Mouse (Mus musculus) frontal cortex, postnatal 25 days (tissue): ENCODE results near the gene Stxbp5l.
"Not testable (repeated sequence)": the region's sequence is repeated elsewhere in the genome, so short reads cannot be mapped to it uniquely, and the experiment has no call there.

Experiments
- DNase-seq, 2 experiments: peaks; one replicate each; pipeline ENCODE4 v3.0.0; 2022; ENCODE audit warnings: low spot score in 2 of 2

Gene Stxbp5l

GRCm38 (mm10) chr16:37384821-37385344 lies at the start of gene Stxbp5l:
Gene Stxbp5l, minus strand, starts transcription at chr16:37384962.
- DNase-seq: peak; percentile 85 to 89

GRCm38 (mm10) chr16:37433418-37434204 lies 48.8 kb upstream of the Stxbp5l start:
- no peak for DNase-seq

- no peak for DNase-seq
Observed at GRCm38 (mm10) chr16:37425434-37425833, 40.7 kb upstream of the Stxbp5l start.

- no peak for DNase-seq
Observed at GRCm38 (mm10) chr16:37422874-37423273, 38.1 kb upstream of the Stxbp5l start.

- no peak for DNase-seq
Observed at GRCm38 (mm10) chr16:37421851-37422250, 37.1 kb upstream of the Stxbp5l start.

GRCm38 (mm10) chr16:37420512-37420911 lies 35.8 kb upstream of the Stxbp5l start:
- DNase-seq: no peak

GRCm38 (mm10) chr16:37405536-37405935 lies 20.8 kb upstream of the Stxbp5l start:
- DNase-seq: no peak

GRCm38 (mm10) chr16:37404922-37405321 lies 20.2 kb upstream of the Stxbp5l start:
- no peak for DNase-seq

GRCm38 (mm10) chr16:37389964-37390363 lies 5.2 kb upstream of the Stxbp5l start:
- no peak for DNase-seq

GRCm38 (mm10) chr16:37389201-37389905 lies 4.6 kb upstream of the Stxbp5l start:
- DNase-seq: no peak

GRCm38 (mm10) chr16:37384369-37384768 lies 393 bp downstream of the Stxbp5l start:
- DNase-seq: peak; percentile 37 to 42

- no peak for DNase-seq
Observed at GRCm38 (mm10) chr16:37383426-37383825, 1.3 kb downstream of the Stxbp5l start.

GRCm38 (mm10) chr16:37372716-37373115 lies 12.0 kb downstream of the Stxbp5l start:
- DNase-seq: no peak

GRCm38 (mm10) chr16:37367426-37367825 lies 17.3 kb downstream of the Stxbp5l start:
- DNase-seq: no peak

- DNase-seq: no peak
Observed at GRCm38 (mm10) chr16:37363958-37364357, 20.8 kb downstream of the Stxbp5l start.

- DNase-seq: no peak
Observed at GRCm38 (mm10) chr16:37355621-37356020, 29.1 kb downstream of the Stxbp5l start.

- no peak for DNase-seq
Observed at GRCm38 (mm10) chr16:37347092-37347491, 37.7 kb downstream of the Stxbp5l start.

GRCm38 (mm10) chr16:37344960-37345359 lies 39.8 kb downstream of the Stxbp5l start:
- DNase-seq: no peak

- not testable (repeated sequence) for DNase-seq
Observed at GRCm38 (mm10) chr16:37341446-37341845, 43.3 kb downstream of the Stxbp5l start.

GRCm38 (mm10) chr16:37338177-37338576 lies 46.6 kb downstream of the Stxbp5l start:
- DNase-seq: no peak

GRCm38 (mm10) chr16:37337529-37337928 lies 47.2 kb downstream of the Stxbp5l start:
- DNase-seq: no peak

- DNase-seq: no peak
Observed at GRCm38 (mm10) chr16:37304441-37304840, 80.3 kb downstream of the Stxbp5l start.

- DNase-seq: no peak
Observed at GRCm38 (mm10) chr16:37292593-37292992, 92.2 kb downstream of the Stxbp5l start.
